Mouse (Mus musculus) heart, embryonic 15.5 days (tissue): ENCODE measurements around the gene Lrriq4. TPM values are rescaled to one million over a fixed set of nuclear protein-coding genes. Genes with fewer than 3 reads are reported as not detected.
"Not testable (repeated sequence)": the region's sequence is repeated elsewhere in the genome, so short reads cannot be mapped to it uniquely, and the experiment has no call there.

Experiments
- ATAC-seq: fragments of 200-750 bp; cut with Nextera tagmentation; replicated peaks from 2 replicates; pipeline ENCODE4 v1.8.0; 2017; ENCODE audit warnings: low read depth, moderate TSS enrichment; ENCODE audit not compliant: insufficient number of reproducible peaks, insufficient read depth, low FRiP score
- H3K27ac ChIP-seq: fragments of 300-500 bp; sonication (generic); 2 replicates; pipeline ENCODE4 v1.5.1; 2015; ENCODE audit warnings: mild to moderate bottlenecking, inconsistent platforms
- H3K27me3 ChIP-seq: fragments of 300-500 bp; sonication (generic); 2 replicates; pipeline ENCODE4 v1.6.1; 2015; ENCODE audit warnings: inconsistent platforms
- H3K36me3 ChIP-seq: fragments of 300-500 bp; sonication (generic); 2 replicates; pipeline ENCODE4 v1.6.1; 2015; ENCODE audit warnings: mild to moderate bottlenecking, inconsistent platforms
- H3K4me1 ChIP-seq: fragments of 300-500 bp; sonication (generic); replicated peaks from 2 replicates; pipeline ENCODE4 v1.6.1; 2015; ENCODE audit warnings: inconsistent platforms
- H3K4me2 ChIP-seq: fragments of 300-500 bp; sonication (generic); 2 replicates; pipeline ENCODE4 v1.6.1; 2015; ENCODE audit warnings: inconsistent platforms, mild to moderate bottlenecking, moderate library complexity
- H3K4me3 ChIP-seq: fragments of 300-500 bp; sonication (generic); 2 replicates; pipeline ENCODE4 v1.5.1; 2015; ENCODE audit warnings: mild to moderate bottlenecking, inconsistent platforms
- H3K9ac ChIP-seq: fragments of 300-500 bp; sonication (generic); 2 replicates; pipeline ENCODE4 v1.6.1; 2015; ENCODE audit warnings: mild to moderate bottlenecking, inconsistent platforms
- H3K9me3 ChIP-seq: fragments of 300-500 bp; sonication (generic); replicated peaks from 2 replicates; pipeline ENCODE4 v1.6.1; 2016; ENCODE audit warnings: inconsistent platforms
- WGBS: fragments of 180-500 bp; shearing (Covaris S2); methylation state at CpG from one replicate; pipeline ENCODE4 v1.1.7; 2015; ENCODE audit warnings: mixed read lengths; 5-methylcytosine and 5-hydroxymethylcytosine counted together
- polyA plus RNA-seq: library from polyadenylated mRNA; unstranded; fragments of >200 nt; fragmentation: Nextera tagmentation; extraction: Ambion mirVana; gene quantifications from 2 replicates; pipeline ENCODE4 v1.2.1, GENCODE M21; 2015

The Lrriq4 gene
- polyA plus RNA-seq, 1 experiment from 2014 or later, result not detected

DNA sequence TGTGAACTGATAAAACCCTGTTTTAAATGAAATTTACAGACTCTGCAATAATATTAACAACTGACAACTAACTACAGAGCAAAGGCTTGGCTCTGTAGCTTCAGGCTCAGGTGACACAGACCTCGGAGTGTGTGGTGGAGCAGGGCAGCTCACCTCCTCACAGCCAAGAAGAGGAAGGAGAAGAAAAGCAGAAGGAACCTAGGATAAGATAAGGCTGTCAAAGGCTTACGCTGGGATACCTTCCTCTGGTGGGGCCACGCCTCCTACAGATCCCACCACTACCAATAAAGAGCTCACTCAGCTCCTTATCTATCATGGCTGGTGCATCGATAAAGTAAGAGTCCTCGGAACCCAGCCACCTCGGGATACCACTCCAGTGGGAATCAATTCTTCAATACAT, 38.9 kb downstream of the Lrriq4 start:
- Histone ChIP-seq H3K4me2 (no peak overlapping the region), H3K27me3 (no peaks in the 10 kb centered on the region), H3K36me3 (no peaks in the 10 kb centered on the region), H3K4me3 (no peak overlapping the region), H3K9ac (no peak overlapping the region), H3K9me3 (no peaks in the 10 kb centered on the region), H3K27ac (no peak overlapping the region), H3K4me1 (no peaks in the 10 kb centered on the region)
- no peak for ATAC-seq
- WGBS, result 33% methylated on average over 6 of the region's 6 CpGs

DNA sequence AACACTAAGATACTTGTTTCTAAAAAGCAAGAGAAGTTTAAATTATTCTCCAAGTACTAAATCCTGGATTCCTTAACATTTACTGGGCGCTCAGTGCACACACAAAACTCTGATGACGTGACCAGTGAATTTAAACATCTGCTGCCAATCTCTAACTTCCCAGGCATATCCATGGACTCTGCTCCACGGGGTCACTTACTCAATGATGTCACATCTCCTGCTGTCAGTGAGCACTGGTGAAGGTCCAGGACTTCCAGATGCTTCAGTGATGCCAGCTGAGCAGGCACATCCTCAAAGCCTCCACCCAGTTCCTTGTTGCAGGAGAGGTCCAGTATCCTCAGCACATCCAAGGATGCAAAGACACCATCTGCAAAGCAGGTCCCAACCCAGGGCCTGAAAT, 42.9 kb downstream of the Lrriq4 start:
- 58% methylated on average over 3 of the region's 3 CpGs for WGBS
- Histone ChIP-seq H3K4me1 (no peaks in the 10 kb centered on the region), H3K27me3 (no peaks in the 10 kb centered on the region), H3K4me2 (no peak overlapping the region), H3K27ac (no peak overlapping the region), H3K4me3 (no peak overlapping the region), H3K36me3 (no peaks in the 10 kb centered on the region), H3K9me3 (no peaks in the 10 kb centered on the region), H3K9ac (no peak overlapping the region)
- ATAC-seq, result no peak

DNA sequence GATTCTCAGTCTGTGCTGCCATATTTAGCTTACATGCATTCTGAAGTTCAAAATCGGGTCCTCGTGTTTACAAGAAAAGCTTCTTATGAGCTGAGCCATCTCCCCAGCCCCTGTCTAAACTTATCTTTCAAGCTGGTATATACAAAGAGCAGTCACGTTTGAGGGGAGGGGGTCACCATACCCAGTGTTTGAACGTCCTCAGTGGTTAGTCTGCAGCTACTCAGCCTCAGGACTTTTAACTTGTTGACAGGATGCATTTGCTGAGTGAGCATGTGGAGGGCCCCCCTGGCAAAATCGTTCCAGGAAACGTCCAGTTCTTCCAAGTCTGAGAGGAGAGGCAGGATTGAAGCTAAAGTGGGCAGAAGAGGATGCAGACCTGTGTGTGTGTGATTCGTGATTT, 46.7 kb downstream of the Lrriq4 start:
- Histone ChIP-seq H3K4me1 (no peaks in the 10 kb centered on the region), H3K4me3 (no peak overlapping the region), H3K4me2 (no peak overlapping the region), H3K27ac (no peak overlapping the region), H3K9ac (no peak overlapping the region), H3K9me3 (no peaks in the 10 kb centered on the region), H3K27me3 (no peaks in the 10 kb centered on the region), H3K36me3 (no peaks in the 10 kb centered on the region)
- no peak for ATAC-seq
- WGBS, result 24% methylated on average over 7 of the region's 7 CpGs

DNA sequence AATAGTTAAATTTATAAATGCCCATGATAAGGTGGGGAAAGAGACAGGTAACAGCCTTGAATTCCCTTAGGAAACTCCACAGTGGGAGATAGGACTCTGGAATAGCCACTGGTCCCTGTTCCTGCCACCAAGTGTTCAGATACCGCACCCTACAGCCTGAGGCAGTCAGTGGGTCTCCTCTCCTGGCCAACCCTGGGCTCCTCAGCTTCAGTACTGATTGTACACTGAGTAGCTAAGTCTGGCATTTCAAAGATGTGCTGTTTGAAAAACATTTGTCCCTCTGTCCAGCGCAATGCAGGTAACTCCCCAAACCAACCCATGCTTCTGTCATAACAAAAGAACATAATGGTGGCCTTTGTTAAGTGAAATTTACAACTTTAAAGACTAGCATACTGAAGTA, 51.4 kb downstream of the Lrriq4 start:
- no peak overlapping the region for H3K4me2 ChIP-seq
- H3K9ac ChIP-seq, result no peak overlapping the region
- H3K4me3 ChIP-seq, result no peak overlapping the region
- no peak for ATAC-seq
- H3K27me3 ChIP-seq, result no peaks in the 10 kb centered on the region
- no peaks in the 10 kb centered on the region for H3K9me3 ChIP-seq
- no peak overlapping the region for H3K27ac ChIP-seq
- 87% methylated on average over 2 of the region's 2 CpGs for WGBS
- no peaks in the 10 kb centered on the region for H3K4me1 ChIP-seq
- no peaks in the 10 kb centered on the region for H3K36me3 ChIP-seq

DNA sequence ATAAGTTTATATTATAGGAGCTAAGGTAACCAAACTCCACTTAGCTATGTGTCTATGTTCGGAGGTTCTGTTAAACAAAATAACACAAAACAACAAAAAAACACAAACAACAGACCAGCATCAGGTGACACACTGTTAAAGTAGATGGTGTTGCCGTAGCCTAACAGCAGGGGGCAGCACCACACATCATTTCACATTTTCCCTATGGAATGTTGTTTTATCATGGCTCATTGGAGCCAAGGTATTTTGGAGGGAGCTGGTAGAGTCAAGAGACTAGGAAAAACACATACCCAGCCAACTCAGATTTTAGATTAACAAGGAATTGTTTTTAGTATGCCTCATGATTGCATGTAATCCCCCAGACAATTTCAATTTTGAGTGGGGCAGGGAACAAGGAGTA, 52.0 kb downstream of the Lrriq4 start:
- no peak overlapping the region for H3K4me2 ChIP-seq
- H3K4me3 ChIP-seq, result no peak overlapping the region
- H3K36me3 ChIP-seq, result no peaks in the 10 kb centered on the region
- H3K4me1 ChIP-seq, result no peaks in the 10 kb centered on the region
- no peaks in the 10 kb centered on the region for H3K27me3 ChIP-seq
- WGBS, result 14% methylated on average over 2 of the region's 2 CpGs
- H3K9ac ChIP-seq, result no peak overlapping the region
- H3K27ac ChIP-seq, result no peak overlapping the region
- no peak for ATAC-seq
- no peaks in the 10 kb centered on the region for H3K9me3 ChIP-seq

DNA sequence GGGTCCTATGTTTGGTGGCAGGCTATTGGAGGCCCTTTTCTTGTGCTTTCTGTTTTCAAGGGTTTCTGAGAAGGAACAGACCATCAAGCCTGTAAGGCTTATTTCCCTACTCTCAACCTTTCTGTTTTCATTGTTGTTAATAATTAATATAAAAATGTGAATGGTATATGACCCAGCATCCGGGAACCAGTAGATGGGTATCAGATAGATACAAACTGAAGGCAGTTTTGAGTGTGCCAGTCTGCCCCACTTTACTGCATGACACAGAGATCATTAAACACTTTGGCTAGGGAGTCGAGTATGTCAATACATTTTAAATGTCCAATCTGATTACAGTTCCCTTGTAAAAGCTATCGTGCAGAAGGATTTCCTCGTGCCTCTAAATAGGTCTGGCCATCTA, 53.6 kb downstream of the Lrriq4 start:
- H3K27me3 ChIP-seq, result no peaks in the 10 kb centered on the region
- no peak for ATAC-seq
- no peak overlapping the region for H3K27ac ChIP-seq
- no peaks in the 10 kb centered on the region for H3K4me1 ChIP-seq
- H3K9me3 ChIP-seq, result no peaks in the 10 kb centered on the region
- H3K4me2 ChIP-seq, result no peak overlapping the region
- no peaks in the 10 kb centered on the region for H3K36me3 ChIP-seq
- 57% methylated on average over 4 of the region's 4 CpGs for WGBS
- H3K4me3 ChIP-seq, result no peak overlapping the region
- H3K9ac ChIP-seq, result no peak overlapping the region

DNA sequence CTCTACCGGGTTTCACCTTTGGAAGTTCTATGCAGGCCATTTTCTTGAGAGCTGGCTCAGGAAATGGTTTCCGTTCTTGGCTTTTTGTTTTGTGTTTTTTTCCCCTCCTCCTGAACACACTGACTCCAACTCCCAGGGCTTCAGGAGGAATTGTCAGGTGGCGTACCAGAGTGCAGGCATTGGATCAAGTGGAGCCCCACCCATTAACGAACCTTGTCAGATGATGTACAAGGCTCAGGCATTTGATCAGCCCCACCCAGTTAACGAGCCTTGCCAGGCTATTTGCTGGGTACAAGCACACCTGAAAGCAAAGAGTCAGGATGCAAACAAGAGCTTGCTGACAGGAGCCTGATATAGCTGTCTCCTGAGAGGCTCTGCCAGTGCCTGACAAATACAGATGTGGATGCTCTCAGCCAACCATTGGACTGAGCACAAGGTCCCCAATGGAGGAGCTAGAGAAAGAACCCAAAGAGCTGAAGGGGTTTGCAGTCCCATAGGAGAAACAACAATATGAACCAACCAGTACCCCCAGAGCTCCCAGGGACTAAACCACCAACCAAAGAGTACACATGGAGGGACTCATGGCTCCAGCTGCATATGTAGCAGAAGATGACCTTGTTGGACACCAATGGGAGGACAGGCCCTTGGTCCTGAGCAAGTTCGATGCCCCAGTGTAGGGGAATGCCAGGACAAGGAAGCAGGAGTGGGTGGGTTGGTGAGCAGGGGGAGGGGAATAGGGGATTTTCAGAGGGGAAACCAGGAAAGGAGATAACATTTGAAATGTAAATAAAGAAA, 55.6 kb downstream of the Lrriq4 start, which contains the start of gene Lrrc31:
TSS of gene Lrrc31 (minus strand) at position 133 of the 795 bp plus-strand sequence.
- not testable (repeated sequence) for H3K27ac ChIP-seq, ATAC-seq, H3K4me2 ChIP-seq, H3K4me1 ChIP-seq, H3K9me3 ChIP-seq, H3K9ac ChIP-seq, H3K27me3 ChIP-seq, H3K4me3 ChIP-seq, H3K36me3 ChIP-seq
- 73% methylated on average over 6 of the region's 6 CpGs for WGBS

DNA sequence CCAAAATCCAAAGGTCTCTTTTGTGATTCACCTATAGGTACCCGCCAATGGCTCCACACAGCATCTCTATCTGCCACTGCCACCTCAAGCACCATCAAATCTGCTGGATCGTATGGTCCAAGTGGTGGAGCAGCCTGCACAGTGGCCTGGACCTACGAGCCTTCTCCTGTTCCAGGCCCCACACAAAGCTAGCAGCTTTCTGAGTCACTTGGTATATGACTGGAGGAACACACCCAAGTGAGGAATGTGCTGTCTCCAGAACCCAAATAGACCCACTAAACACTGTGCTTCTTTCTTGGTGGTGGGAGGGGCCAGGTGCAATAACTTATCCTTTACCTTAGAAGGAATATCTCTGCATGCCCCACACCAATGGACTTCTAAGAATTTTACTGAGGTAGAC, 61.7 kb downstream of the Lrriq4 start:
- 76% methylated on average over 3 of the region's 3 CpGs for WGBS
- Histone ChIP-seq H3K4me3 (no peak overlapping the region), H3K4me1 (peaks cover 3% of the 10 kb centered on the region; the same call in 1 of the 2 replicates), H3K4me2 (no peak overlapping the region), H3K27me3 (no peaks in the 10 kb centered on the region), H3K36me3 (no peaks in the 10 kb centered on the region), H3K27ac (no peak overlapping the region), H3K9me3 (no peaks in the 10 kb centered on the region), H3K9ac (no peak overlapping the region)
- no peak for ATAC-seq

DNA sequence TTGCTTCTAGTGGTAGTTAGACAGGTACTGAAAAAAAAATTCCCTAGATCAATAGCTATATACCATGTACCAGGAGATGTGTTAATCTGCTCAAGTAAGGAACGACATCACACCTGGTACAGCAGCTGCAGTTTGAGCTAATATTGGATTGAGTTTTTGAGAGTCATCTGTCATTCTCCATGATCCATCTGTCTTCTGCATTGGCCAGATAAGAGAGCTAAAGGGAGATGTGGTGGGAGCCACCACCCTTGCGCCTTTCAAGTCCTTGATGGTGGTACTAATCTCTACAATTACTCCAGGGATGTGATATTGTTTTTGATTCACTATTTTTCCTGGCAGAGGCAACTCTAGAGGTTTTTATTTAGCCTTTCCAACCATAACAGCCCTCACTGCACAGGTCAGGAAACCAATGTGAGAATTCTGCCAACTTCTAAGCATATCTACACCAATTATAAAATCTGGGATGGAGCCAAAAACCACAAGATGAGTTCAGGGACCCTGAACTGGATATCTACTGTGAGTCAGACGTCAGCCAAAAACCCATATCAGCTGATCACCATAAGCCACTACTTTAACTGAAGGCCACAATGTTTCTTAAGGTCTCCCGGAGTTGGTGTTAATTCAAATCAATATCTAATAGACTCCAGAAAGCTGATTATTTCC, 62.4 kb downstream of the Lrriq4 start:
- Histone ChIP-seq H3K9ac (no peak overlapping the region), H3K4me3 (no peak overlapping the region), H3K27ac (no peak overlapping the region), H3K4me2 (no peak overlapping the region), H3K9me3 (no peaks in the 10 kb centered on the region), H3K36me3 (no peaks in the 10 kb centered on the region), H3K4me1 (peaks cover 3% of the 10 kb centered on the region; the same call in 1 of the 2 replicates), H3K27me3 (no peaks in the 10 kb centered on the region)
- no peak for ATAC-seq
- 50% methylated on average over 4 of the region's 4 CpGs for WGBS

DNA sequence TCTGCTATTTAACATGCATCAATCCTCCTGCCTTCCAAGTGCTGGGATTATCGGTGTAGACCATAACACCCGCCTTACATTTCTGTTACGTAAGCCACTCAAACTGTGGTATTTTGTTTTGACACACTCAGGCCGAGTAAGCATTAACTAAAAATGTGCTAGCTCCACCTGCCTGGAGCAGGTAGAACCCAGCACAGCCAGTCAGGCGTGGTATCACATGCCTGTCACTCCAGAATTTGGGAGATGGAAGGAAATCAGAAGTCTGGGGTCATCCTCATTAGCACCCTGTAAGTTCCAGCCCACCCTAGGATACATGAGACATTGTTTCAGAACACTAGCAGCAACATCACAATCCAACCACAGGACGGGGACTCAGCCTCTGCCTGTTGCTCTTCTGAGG, 65.9 kb downstream of the Lrriq4 start:
- Histone ChIP-seq H3K27me3 (no peaks in the 10 kb centered on the region), H3K36me3 (no peaks in the 10 kb centered on the region), H3K4me2 (no peak overlapping the region), H3K9ac (no peak overlapping the region), H3K27ac (no peak overlapping the region), H3K4me3 (no peak overlapping the region), H3K9me3 (no peaks in the 10 kb centered on the region), H3K4me1 (peaks cover 3% of the 10 kb centered on the region; the same call in 1 of the 2 replicates)
- WGBS, result 75% methylated on average over 6 of the region's 6 CpGs
- no peak for ATAC-seq

DNA sequence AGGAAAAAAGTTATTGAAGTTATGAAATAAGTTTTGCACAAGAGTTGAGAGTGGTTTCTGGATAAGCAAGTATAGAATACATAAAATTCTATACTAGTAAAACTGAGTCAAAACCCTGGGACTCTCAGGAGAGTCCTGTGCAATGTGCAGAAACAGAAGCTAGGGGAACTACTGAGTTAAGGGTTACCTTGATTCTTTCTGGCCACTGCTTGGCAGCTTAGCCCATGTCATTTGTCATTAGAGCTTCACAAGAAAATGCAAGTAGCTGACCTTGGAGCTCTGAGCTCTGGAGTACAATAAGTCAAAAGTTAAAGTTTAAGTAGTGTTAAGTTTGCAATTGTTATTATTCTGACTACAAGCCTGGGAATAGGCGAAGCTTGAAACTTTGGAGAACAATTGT, 69.0 kb downstream of the Lrriq4 start:
- Histone ChIP-seq H3K4me3 (no peak overlapping the region), H3K9me3 (no peaks in the 10 kb centered on the region), H3K4me2 (no peak overlapping the region), H3K9ac (no peak overlapping the region), H3K36me3 (no peaks in the 10 kb centered on the region), H3K27ac (no peak overlapping the region), H3K27me3 (no peaks in the 10 kb centered on the region), H3K4me1 (no peaks in the 10 kb centered on the region)
- no peak for ATAC-seq
- 80% methylated on average over 1 of the region's 1 CpGs for WGBS

DNA sequence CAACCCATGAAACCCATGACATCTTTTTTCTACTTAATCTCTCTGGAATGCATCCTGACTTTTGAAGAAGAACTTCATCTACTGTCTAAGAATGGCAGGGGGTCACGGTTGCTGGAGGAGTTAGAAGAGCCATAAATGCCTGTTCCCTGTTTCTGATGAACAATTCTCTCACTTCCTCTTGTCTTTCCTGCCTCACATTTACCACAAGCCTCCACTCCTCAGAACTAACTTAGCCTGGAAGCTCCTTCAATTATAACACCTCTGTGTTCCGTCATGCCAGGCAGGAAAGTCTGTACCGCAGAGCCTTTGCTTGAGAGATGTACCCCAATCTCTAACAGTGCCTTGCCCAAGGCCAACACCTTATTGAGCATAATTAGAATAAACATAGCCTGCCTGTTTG, 74.3 kb downstream of the Lrriq4 start:
- Histone ChIP-seq H3K9me3 (no peaks in the 10 kb centered on the region), H3K4me2 (no peak overlapping the region), H3K4me3 (no peak overlapping the region), H3K27ac (no peak overlapping the region), H3K27me3 (no peaks in the 10 kb centered on the region), H3K36me3 (no peaks in the 10 kb centered on the region), H3K9ac (no peak overlapping the region), H3K4me1 (peaks cover 3% of the 10 kb centered on the region)
- WGBS, result 79% methylated on average over 3 of the region's 3 CpGs
- ATAC-seq, result no peak
